Mouse (Mus musculus): Measurements from ENCODE around the gene C1qtnf1. TPM values are rescaled to one million over a fixed set of nuclear protein-coding genes. Genes with fewer than 3 reads are reported as not detected.
"Not testable (repeated sequence)": the region's sequence is repeated elsewhere in the genome, so short reads cannot be mapped to it uniquely, and the experiment has no call there.

C1qtnf1 gene
- 0.93 and 1.1 TPM in 2 replicates for polyA plus RNA-seq (2012; rRNA removed)
- 0.90 and 1.4 TPM in 2 replicates for polyA plus RNA-seq (2014; fragmentation: Nextera tagmentation; extraction: Ambion mirVana)

GRCm38 (mm10) chr11:118427986-118428385 is at the start of gene C1qtnf1:
Gene C1qtnf1 (plus strand): TSS chr11:118428203.
- Histone ChIP-seq H3K36me3 (replicated peaks; ENCODE audit: control insufficient read depth, insufficient read depth, low read depth) (no peaks in the 10 kb centered on the region), H3K9ac (replicated peaks) (no peak within 1 kb of the TSS), H3K27me3 (ENCODE audit: control insufficient read depth, insufficient read depth, low read length) (no peaks in the 10 kb centered on the region), H3K4me3 (ENCODE audit: insufficient read depth in 1 of 2, low read depth in 2 of 2, low read length in 2 of 2) (peak within 1 kb of the TSS in 1 of 2 experiments; percentile 45; a peak in 2 of 4 replicates), H3K4me2 (ENCODE audit: low read depth) (no peak within 1 kb of the TSS), H3K9me3 (ENCODE audit: control insufficient read depth, low read length) (no peaks in the 10 kb centered on the region), H3K4me1 (replicated peaks; ENCODE audit: control insufficient read depth in 2 of 2, insufficient read depth in 2 of 2, low read length in 1 of 2) (peaks cover 0 to 4% of the 10 kb centered on the region in 2 experiments; a peak in 2 of 4 replicates), H3K27ac (no peak within 1 kb of the TSS)
- DNase-seq (ENCODE audit: low read depth in 3 of 3, low spot score in 3 of 3) (no peak), ATAC-seq (ENCODE audit: insufficient read depth) (no peak)
- TF ChIP-seq CTCF (IDR thresholded peaks at IDR 0.05; ENCODE audit: low read depth) (no peak), EP300 (IDR thresholded peaks at IDR 0.05; ENCODE audit: low read depth) (no peak)
- WGBS (ENCODE audit: insufficient replicate concordance), result under 1% methylated on average over 8 of the region's 8 CpGs

- no peak overlapping the region for H3K4me2 ChIP-seq (ENCODE audit: low read depth)
- H3K4me1 ChIP-seq (replicated peaks; ENCODE audit: control insufficient read depth in 2 of 2, insufficient read depth in 2 of 2, low read length in 1 of 2), result no peaks in the 10 kb centered on the region
- H3K27me3 ChIP-seq (ENCODE audit: control insufficient read depth, insufficient read depth, low read length), result no peaks in the 10 kb centered on the region
- H3K9ac ChIP-seq (replicated peaks), result no peak overlapping the region
- no peak for DNase-seq (ENCODE audit: low read depth in 3 of 3, low spot score in 3 of 3)
- no peak overlapping the region for H3K27ac ChIP-seq
- H3K9me3 ChIP-seq (ENCODE audit: control insufficient read depth, low read length), result no peaks in the 10 kb centered on the region
- no peak overlapping the region for H3K4me3 ChIP-seq (ENCODE audit: insufficient read depth in 1 of 2, low read depth in 2 of 2, low read length in 2 of 2)
- ATAC-seq (ENCODE audit: insufficient read depth), result no peak
- WGBS (ENCODE audit: insufficient replicate concordance), result 61% methylated on average over 6 of the region's 6 CpGs
- no peak for TF ChIP-seq EP300 (IDR thresholded peaks at IDR 0.05; ENCODE audit: low read depth)
- TF ChIP-seq CTCF (IDR thresholded peaks at IDR 0.05; ENCODE audit: low read depth), result no peak
- no peaks in the 10 kb centered on the region for H3K36me3 ChIP-seq (replicated peaks; ENCODE audit: control insufficient read depth, insufficient read depth, low read depth)
Measured at GRCm38 (mm10) chr11:118378656-118379055, 49.3 kb upstream of the C1qtnf1 start.

GRCm38 (mm10) chr11:118379251-118380009 is 48.6 kb upstream of the C1qtnf1 start:
- no peaks in the 10 kb centered on the region for H3K9me3 ChIP-seq (ENCODE audit: control insufficient read depth, low read length)
- no peak for ATAC-seq (ENCODE audit: insufficient read depth)
- no peaks in the 10 kb centered on the region for H3K27me3 ChIP-seq (ENCODE audit: control insufficient read depth, insufficient read depth, low read length)
- H3K4me3 ChIP-seq (ENCODE audit: insufficient read depth in 1 of 2, low read depth in 2 of 2, low read length in 2 of 2), result no peak overlapping the region
- no peak overlapping the region for H3K4me2 ChIP-seq (ENCODE audit: low read depth)
- no peaks in the 10 kb centered on the region for H3K4me1 ChIP-seq (replicated peaks; ENCODE audit: control insufficient read depth in 2 of 2, insufficient read depth in 2 of 2, low read length in 1 of 2)
- TF ChIP-seq CTCF (IDR thresholded peaks at IDR 0.05; ENCODE audit: low read depth) (peak; percentile 81), EP300 (IDR thresholded peaks at IDR 0.05; ENCODE audit: low read depth) (no peak)
- no peaks in the 10 kb centered on the region for H3K36me3 ChIP-seq (replicated peaks; ENCODE audit: control insufficient read depth, insufficient read depth, low read depth)
- 30% methylated on average over 11 of the region's 11 CpGs for WGBS (ENCODE audit: insufficient replicate concordance)
- no peak overlapping the region for H3K9ac ChIP-seq (replicated peaks)
- peak in 2 of 3 experiments; percentile 19 to 24 for DNase-seq (ENCODE audit: low read depth in 3 of 3, low spot score in 3 of 3)
- no peak overlapping the region for H3K27ac ChIP-seq

GRCm38 (mm10) chr11:118387816-118388215 is 40.2 kb upstream of the C1qtnf1 start:
- not testable (repeated sequence) for H3K9me3 ChIP-seq (ENCODE audit: control insufficient read depth, low read length); DNase-seq (ENCODE audit: low read depth in 3 of 3, low spot score in 3 of 3)
- WGBS (ENCODE audit: insufficient replicate concordance), result 82% methylated on average over 13 of the region's 13 CpGs

GRCm38 (mm10) chr11:118393991-118394390 is 34.0 kb upstream of the C1qtnf1 start:
- TF ChIP-seq CTCF (IDR thresholded peaks at IDR 0.05; ENCODE audit: low read depth), result no peak
- no peaks in the 10 kb centered on the region for H3K27me3 ChIP-seq (ENCODE audit: control insufficient read depth, insufficient read depth, low read length)
- no peak overlapping the region for H3K27ac ChIP-seq
- ATAC-seq (ENCODE audit: insufficient read depth), result no peak
- no peak overlapping the region for H3K9ac ChIP-seq (replicated peaks)
- no peaks in the 10 kb centered on the region; the same call in 1 of the 2 replicates for H3K36me3 ChIP-seq (replicated peaks; ENCODE audit: control insufficient read depth, insufficient read depth, low read depth)
- 44% methylated on average over 5 of the region's 5 CpGs for WGBS (ENCODE audit: insufficient replicate concordance)
- no peak overlapping the region for H3K4me2 ChIP-seq (ENCODE audit: low read depth)
- no peak for DNase-seq (ENCODE audit: low read depth in 3 of 3, low spot score in 3 of 3)
- H3K9me3 ChIP-seq (ENCODE audit: control insufficient read depth, low read length), result no peaks in the 10 kb centered on the region
- H3K4me1 ChIP-seq (replicated peaks; ENCODE audit: control insufficient read depth in 2 of 2, insufficient read depth in 2 of 2, low read length in 1 of 2), result no peaks in the 10 kb centered on the region
- H3K4me3 ChIP-seq (ENCODE audit: insufficient read depth in 1 of 2, low read depth in 2 of 2, low read length in 2 of 2), result no peak overlapping the region

More at GRCm38 (mm10) chr11:118387816-118388215, 40.2 kb upstream of the C1qtnf1 start:
- not testable (repeated sequence) for H3K4me1 ChIP-seq (replicated peaks; ENCODE audit: control insufficient read depth in 2 of 2, insufficient read depth in 2 of 2, low read length in 1 of 2); H3K9ac ChIP-seq (replicated peaks); ATAC-seq (ENCODE audit: insufficient read depth); H3K27me3 ChIP-seq (ENCODE audit: control insufficient read depth, insufficient read depth, low read length); H3K36me3 ChIP-seq (replicated peaks; ENCODE audit: control insufficient read depth, insufficient read depth, low read depth); H3K4me2 ChIP-seq (ENCODE audit: low read depth); H3K27ac ChIP-seq; H3K4me3 ChIP-seq (ENCODE audit: insufficient read depth in 1 of 2, low read depth in 2 of 2, low read length in 2 of 2)

Data from liver, embryonic 14.5 days (tissue).